Mouse (Mus musculus): Measurements from ENCODE around the gene Crygc.
"Not testable (repeated sequence)": the region's sequence is repeated elsewhere in the genome, so short reads cannot be mapped to it uniquely, and the experiment has no call there.

The Crygc gene

GRCm38 (mm10) chr1:65063352-65063751 lies 10.1 kb downstream of the Crygc start, which contains the start of gene Crygd:
TSS of gene Crygd (minus strand) at chr1:65063452.
- DNase-seq (ENCODE audit: inconsistent ontology term): no peak

GRCm38 (mm10) chr1:65052140-65052539 lies 21.3 kb downstream of the Crygc start:
- no peak for DNase-seq (ENCODE audit: inconsistent ontology term)

DNA sequence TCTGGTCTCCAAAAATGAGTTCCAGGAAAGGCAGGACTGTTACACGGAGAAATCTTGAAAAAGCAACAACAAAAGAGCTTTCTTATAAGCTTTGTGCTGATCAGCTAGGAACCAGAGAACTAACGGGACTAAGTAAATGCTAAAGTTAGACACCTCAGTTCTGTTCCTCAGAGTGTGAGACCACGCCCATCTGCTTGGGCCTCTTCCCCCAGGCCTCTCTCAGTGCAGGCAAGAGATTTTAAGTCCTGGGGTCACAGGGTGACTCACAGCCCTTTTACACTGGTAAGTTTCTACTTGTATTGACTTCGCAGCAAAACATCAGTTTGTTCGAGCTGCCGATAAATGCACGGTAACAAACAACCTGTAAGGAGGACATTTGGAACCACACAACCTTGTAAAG lies 21.8 kb downstream of the Crygc start:
- DNase-seq (ENCODE audit: inconsistent ontology term): no peak

DNA sequence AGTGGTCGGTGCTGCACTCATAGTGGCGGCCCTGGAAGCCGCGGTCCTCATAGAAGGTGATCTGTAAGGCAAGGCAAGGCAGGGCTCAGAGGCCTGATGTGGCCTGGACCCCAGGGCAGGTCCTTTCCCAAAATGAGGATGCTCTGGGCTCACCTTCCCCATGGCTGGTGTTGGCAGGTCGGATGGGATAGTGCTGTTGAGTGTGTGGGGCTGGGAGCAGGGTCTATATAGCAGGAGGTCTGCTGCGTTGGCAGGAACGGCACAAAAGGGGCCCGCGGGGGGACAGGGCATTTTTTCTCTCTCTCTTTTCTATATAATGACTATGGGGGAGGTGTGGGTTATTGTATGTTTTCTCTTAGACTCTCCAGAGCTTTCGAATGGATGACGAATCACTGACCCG lies 22.5 kb downstream of the Crygc start, which contains the start of gene Cryge:
Cryge (minus strand) TSS at position 198 of the 400 bp plus-strand sequence.
- DNase-seq (ENCODE audit: inconsistent ontology term): not testable (repeated sequence)

GRCm38 (mm10) chr1:65048781-65049180 lies 24.7 kb downstream of the Crygc start:
- no peak for DNase-seq (ENCODE audit: inconsistent ontology term)

GRCm38 (mm10) chr1:65046401-65047109 lies 26.9 kb downstream of the Crygc start:
- peak; percentile 21 for DNase-seq (ENCODE audit: inconsistent ontology term)

DNA sequence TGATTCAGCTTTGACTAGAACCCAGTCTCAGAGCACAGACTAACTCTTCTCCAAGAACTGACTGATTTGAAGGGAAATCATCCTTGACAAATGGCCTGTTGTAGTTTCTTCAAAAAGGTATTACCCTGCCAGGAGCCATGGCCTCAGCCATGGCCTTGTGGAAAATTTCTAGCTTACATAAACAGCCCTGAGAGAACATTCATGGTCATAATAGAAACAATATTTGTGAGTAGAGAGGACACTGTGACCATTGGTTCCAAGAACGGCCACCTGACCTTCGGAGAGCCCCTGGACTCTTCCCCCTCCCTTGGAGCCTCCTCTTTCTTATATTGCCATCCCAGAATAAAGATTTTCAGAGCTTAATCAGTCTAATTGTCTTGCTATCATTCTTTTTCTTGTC lies 30.1 kb downstream of the Crygc start:
- no peak for DNase-seq (ENCODE audit: inconsistent ontology term)

GRCm38 (mm10) chr1:65041837-65042236 lies 31.7 kb downstream of the Crygc start:
- no peak for DNase-seq (ENCODE audit: inconsistent ontology term)

- DNase-seq (ENCODE audit: inconsistent ontology term): no peak
Measured at GRCm38 (mm10) chr1:65040806-65041205, 32.7 kb downstream of the Crygc start.

DNA sequence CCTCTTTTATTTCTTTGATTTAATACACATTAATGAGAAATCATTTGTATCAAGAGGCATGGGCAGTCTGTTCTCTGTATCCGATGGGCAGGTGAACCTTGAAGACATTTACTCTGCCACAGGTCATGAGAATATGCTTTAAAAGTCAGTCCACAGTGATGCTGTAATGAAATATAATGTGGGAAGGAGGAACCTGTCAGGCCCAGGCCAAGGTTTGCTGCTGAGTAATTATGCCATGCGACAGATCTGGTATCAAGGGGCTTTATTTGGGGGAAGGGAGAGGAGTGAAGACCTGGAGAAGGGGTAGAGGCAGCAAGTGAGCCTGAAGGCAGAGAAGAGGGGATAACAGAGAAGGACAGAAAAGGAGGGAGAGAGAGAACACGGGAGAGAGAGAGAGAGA lies 33.8 kb downstream of the Crygc start:
- DNase-seq (ENCODE audit: inconsistent ontology term): no peak

- DNase-seq (ENCODE audit: inconsistent ontology term): no peak
Measured at GRCm38 (mm10) chr1:65037542-65037941, 35.9 kb downstream of the Crygc start.

- no peak for DNase-seq (ENCODE audit: inconsistent ontology term)
Measured at GRCm38 (mm10) chr1:65035513-65035912, 38.0 kb downstream of the Crygc start.

DNA sequence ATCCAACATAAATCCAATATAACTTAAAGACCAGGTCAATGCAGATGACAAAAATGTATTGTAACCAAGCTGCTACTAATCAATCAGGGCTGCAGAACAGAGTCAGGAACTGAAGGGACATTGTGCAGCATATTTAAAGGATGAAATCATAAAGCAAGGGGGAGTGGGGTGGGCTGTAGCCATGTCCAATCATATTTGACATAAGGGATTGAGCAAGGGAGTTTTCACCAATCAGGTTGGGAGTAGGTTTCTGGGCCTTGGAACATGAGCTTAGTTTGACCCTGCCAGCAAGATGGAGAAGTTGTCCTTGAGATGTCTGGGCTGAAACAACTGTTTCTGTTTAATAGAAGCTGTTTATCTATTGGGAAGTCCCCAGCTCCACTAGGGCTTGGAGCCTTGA lies 40.8 kb downstream of the Crygc start, which contains the start of gene Akr1cl:
Akr1cl (minus strand) TSS at position 119 of the 400 bp plus-strand sequence.
- no peak for DNase-seq (ENCODE audit: inconsistent ontology term)

GRCm38 (mm10) chr1:65028206-65028605 lies 45.3 kb downstream of the Crygc start:
- no peak for DNase-seq (ENCODE audit: inconsistent ontology term)
